Mouse (Mus musculus): ENCODE data around the gene Edar.

DNA sequence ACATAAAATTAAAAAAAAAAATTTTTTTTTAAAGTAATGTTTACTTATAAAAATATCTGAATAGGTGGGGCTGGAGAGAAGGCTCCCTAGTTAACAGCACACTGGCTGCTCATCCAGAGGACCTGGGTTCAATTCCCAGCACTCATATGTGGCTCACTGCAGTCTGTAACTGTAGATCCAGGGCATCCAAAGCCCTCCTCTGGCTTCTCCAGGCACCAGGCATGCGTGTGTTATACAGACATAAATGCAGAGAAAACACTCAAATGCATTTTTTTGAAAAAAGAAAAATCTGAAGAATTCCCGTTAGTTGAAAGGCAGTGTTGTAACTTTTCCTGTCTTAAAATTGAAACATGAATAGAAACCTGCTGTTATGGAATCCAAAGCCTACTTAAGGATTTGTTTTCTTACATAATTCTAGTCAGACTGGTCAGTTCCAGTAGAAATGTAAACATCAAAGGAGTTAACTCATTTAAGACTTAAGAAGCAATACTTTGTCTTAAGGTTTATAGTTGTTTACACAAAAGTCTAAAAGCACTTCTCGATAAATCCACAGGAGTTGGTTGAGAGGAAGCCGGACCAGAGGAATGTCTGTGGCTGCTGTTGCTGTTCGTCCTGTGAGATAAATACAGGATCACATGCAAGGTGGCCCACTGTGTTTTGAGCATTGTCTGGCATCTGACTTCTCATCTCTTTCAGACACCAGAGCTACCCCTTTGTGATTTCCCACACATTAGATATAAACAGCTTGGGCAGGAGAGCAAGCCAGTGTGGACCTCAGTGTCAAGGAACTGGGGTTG is 89.8 kb downstream of the Edar start:
- no peak for TF ChIP-seq CTCF (IDR thresholded peaks at IDR 0.05; ENCODE audit: low read depth)
- TF ChIP-seq EP300 (IDR thresholded peaks at IDR 0.05; ENCODE audit: low read depth): no peak

Measured in liver, postnatal 0 days (tissue).